Mouse (Mus musculus) olfactory bulb, adult 2 months (tissue): Measurements from ENCODE around the gene Slf1. TPM values are rescaled to one million over a fixed set of nuclear protein-coding genes. Genes with fewer than 3 reads are reported as not detected.

Source experiments
- H3K27ac ChIP-seq: fragments of 200-500 bp; 2 replicates; pipeline ENCODE4 v1.5.1; 2012; ENCODE audit warnings: low read depth, low read length; ENCODE audit not compliant: insufficient read depth
- H3K4me1 ChIP-seq: fragments of 200-500 bp; 2 replicates; pipeline ENCODE4 v1.6.1; 2012; ENCODE audit warnings: low read length; ENCODE audit not compliant: control insufficient read depth, insufficient read depth
- H3K4me3 ChIP-seq: fragments of 200-500 bp; 2 replicates; pipeline ENCODE4 v1.5.1; 2012; ENCODE audit warnings: mild to moderate bottlenecking, low read depth, low read length, moderate library complexity; ENCODE audit not compliant: insufficient read depth
- CTCF ChIP-seq: fragments of 200-500 bp; IDR thresholded peaks from 2 replicates; pipeline ENCODE4 v1.5.1; 2012; ENCODE audit warnings: low read depth, mild to moderate bottlenecking, low read length, moderate library complexity; ENCODE audit not compliant: insufficient read depth
- POLR2A ChIP-seq: fragments of 200-500 bp; IDR thresholded peaks from 2 replicates; pipeline ENCODE4 v1.6.1; 2012; ENCODE audit warnings: mild to moderate bottlenecking, low read depth, low read length, moderate library complexity; ENCODE audit not compliant: insufficient read depth
- WGBS: fragments of 180-500 bp; shearing (Covaris S2); methylation state at CpG from one replicate; pipeline ENCODE4 v1.1.7; 2018; 5-methylcytosine and 5-hydroxymethylcytosine counted together
- polyA plus RNA-seq: library from polyadenylated mRNA; stranded (reverse); fragments of >200 nt; gene quantifications from 2 replicates; pipeline ENCODE4 v1.2.4, GENCODE M21; 2012; ENCODE audit warnings: low replicate concordance; ENCODE audit not compliant: missing spikeins, insufficient read depth, insufficient read length

The Slf1 gene
- polyA plus RNA-seq, 1 experiment: not detected

DNA sequence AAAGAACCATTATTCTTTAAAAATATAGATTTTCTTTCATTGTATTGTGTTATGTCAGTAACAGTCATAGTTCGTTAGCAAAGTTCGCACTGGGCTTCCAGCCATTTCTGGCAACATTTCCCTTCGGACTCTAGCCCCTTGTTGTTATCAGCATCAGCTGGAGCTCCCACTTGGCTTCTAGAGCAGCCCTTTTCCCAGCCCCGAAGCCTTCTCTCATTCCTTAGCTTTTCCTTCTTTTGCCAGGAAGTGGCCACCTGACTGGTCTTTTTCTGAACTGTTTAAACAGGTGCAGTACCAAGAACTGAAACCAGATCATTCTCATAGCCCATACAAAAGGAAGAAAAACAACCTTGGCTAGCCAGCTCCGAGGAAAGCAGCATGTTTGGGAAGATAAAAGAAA lies 105.7 kb downstream of the Slf1 start:
- H3K4me3 ChIP-seq: no peak overlapping the region
- WGBS: 37% methylated on average over 5 of the region's 5 CpGs
- no peak for TF ChIP-seq POLR2A
- TF ChIP-seq CTCF: no peak
- H3K4me1 ChIP-seq: no peaks in the 10 kb centered on the region
- no peak overlapping the region for H3K27ac ChIP-seq

DNA sequence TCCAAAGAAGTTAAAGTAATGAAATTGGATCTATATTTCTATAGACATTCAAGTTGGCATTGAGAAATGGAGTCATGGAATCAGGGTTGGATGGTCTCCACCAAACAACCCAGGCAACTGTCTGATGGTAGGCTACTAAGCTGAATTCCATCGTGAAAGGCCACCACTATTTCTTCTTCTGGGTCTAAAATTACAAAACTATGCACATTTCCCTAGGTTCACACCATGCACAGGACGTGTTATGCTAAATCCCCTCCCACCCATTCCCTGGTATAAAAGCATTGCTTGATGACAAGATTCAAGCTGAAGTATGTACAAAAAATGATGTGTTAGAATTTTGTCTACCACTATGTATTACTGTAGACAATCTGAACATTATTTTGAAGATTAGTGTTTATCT lies 116.4 kb downstream of the Slf1 start:
- 85% methylated on average over 2 of the region's 2 CpGs for WGBS
- Histone ChIP-seq H3K27ac (no peak overlapping the region), H3K4me1 (no peaks in the 10 kb centered on the region), H3K4me3 (no peak overlapping the region)
- no peak for TF ChIP-seq CTCF
- TF ChIP-seq POLR2A: no peak

DNA sequence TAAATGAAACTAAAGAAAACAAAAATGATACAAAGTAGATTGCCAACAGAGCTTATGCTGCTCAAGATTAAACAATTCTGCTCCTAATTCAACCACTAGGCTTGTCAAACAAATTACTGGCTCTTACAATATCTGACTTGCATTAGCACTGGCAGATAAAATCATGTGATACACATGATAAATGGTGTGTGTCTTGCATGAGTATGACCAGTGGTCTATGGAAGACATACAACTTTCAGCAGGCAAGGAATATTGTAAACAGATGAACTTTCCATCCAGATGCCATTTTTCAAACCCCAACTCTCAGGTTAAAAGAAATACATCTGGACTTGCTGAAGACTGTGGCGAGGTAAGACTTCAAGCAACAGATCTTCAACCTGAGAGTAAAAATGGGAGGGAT lies 131.6 kb downstream of the Slf1 start:
- H3K4me3 ChIP-seq: no peak overlapping the region
- TF ChIP-seq POLR2A (no peak), CTCF (no peak)
- no peak overlapping the region for H3K27ac ChIP-seq
- WGBS: 98% methylated on average over 1 of the region's 1 CpGs
- no peaks in the 10 kb centered on the region for H3K4me1 ChIP-seq

DNA sequence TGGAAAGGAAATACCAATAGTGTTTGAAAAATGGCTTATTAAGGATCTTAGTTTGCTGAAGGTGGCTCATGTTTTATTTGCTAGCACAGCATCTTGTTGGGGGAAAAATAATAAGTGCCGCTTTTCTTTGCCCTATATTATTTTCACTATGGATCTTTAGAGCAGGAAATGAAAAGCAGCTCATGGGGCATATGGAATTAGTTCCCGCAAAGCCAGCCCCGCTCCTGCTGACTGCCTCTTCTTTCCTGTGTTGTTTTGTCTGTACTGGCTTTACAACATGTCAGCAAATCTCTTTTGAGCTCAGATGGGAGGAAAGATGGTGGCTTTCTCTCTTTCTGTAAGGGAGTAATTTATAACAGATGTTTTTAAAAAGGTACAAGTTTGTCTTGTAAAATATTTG lies 132.6 kb downstream of the Slf1 start:
- 72% methylated on average over 3 of the region's 3 CpGs for WGBS
- no peak for TF ChIP-seq CTCF
- TF ChIP-seq POLR2A: no peak

More for the DNA sequence above, 132.6 kb downstream of the Slf1 start:
- H3K4me1 ChIP-seq: no peaks in the 10 kb centered on the region
- no peak overlapping the region for H3K4me3 ChIP-seq
- H3K27ac ChIP-seq: no peak overlapping the region

Other genes starting within 250 kb of the Slf1 start
- gene 2210408I21Rik, start 67 bp upstream of the Slf1 start, polyA plus RNA-seq: not detected in 2 replicates